Mouse (Mus musculus) erythroid progenitor cell, adult 5-6 weeks (primary cell): ENCODE measurements at regions not wholly inside any gene's neighbourhood (a gene's known extent, or its start where the extent isn't known, plus 50 kb on each side); places are given as distances from the start of the nearest gene placed in this dataset.

Source experiments
- ATAC-seq: replicated peaks from 2 replicates; pipeline ENCODE4 v1.8.0; 2016; ENCODE audit warnings: moderate number of reproducible peaks, mild to moderate bottlenecking, moderate TSS enrichment, inconsistent platforms; ENCODE audit not compliant: poor library complexity, low FRiP score, severe bottlenecking

DNA sequence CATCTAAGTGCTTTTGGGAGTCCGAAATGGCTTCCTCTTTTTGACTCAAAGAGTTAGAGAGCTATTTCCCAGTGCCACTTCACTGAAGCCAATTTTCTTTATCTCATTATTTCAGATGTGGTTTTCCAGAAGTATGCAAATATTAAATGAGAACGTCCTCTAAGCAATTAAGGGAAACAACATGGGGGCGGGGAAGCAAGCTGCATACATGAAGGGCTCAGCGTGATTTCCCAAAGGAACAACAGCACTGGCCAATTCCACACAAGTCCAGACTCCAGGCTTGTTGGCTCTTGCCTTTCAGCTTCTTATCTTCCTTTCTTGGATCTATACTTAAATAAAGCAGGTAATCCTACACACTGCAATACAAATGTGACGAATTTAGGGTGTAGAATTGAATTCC is 73.2 kb downstream of the Ramp3 start:
- ATAC-seq, result no peak
